Mouse (Mus musculus) urinary bladder, postnatal 36 days (tissue): Measurements from ENCODE around the gene Cfap299.
A peak's percentile ranks its signal among the peaks of the same experiment; 100 is the strongest.

Source experiments
- DNase-seq, 2 experiments: peaks; one replicate each; pipeline ENCODE4 v3.0.0; 2022; ENCODE audit warnings: low spot score in 2 of 2, mixed read lengths in 1 of 2

Cfap299 gene

GRCm38 (mm10) chr5:98812380-98812779 is 483.3 kb downstream of the Cfap299 start:
- no peak for DNase-seq

- no peak for DNase-seq
These were observed 486.2 kb downstream of the Cfap299 start for GRCm38 (mm10) chr5:98815269-98815668.

GRCm38 (mm10) chr5:98833760-98834159 is 504.7 kb downstream of the Cfap299 start:
- DNase-seq, result no peak

- no peak for DNase-seq
These were observed 505.2 kb downstream of the Cfap299 start for GRCm38 (mm10) chr5:98834300-98834699.

GRCm38 (mm10) chr5:98842600-98843310 is 513.7 kb downstream of the Cfap299 start:
- no peak for DNase-seq

GRCm38 (mm10) chr5:98844664-98845063 is 515.6 kb downstream of the Cfap299 start:
- DNase-seq, result peak in 1 of 2 experiments; percentile 24
